Mouse (Mus musculus): ENCODE measurements around the gene Sirt6. TPM values are rescaled to one million over a fixed set of nuclear protein-coding genes. Genes with fewer than 3 reads are reported as not detected.

Sirt6 gene
- polyA plus RNA-seq, 1 experiment from 2014 or later = 24.6 TPM

Other genes starting within 250 kb of the Sirt6 start
- gene Fzr1, start 249.3 kb downstream of the Sirt6 start, polyA plus RNA-seq (2015; fragmentation: Nextera tagmentation; extraction: Ambion mirVana) = 72.2 and 78.1 TPM in 2 replicates
- 69.7 and 73.6 TPM in 2 replicates for gene Dohh, start 243.4 kb downstream of the Sirt6 start, polyA plus RNA-seq (2015; fragmentation: Nextera tagmentation; extraction: Ambion mirVana)
- gene Gm48551, start 243.3 kb downstream of the Sirt6 start, polyA plus RNA-seq (2015; fragmentation: Nextera tagmentation; extraction: Ambion mirVana) = 2.1 and 2.3 TPM in 2 replicates
- 0.82 and 1.1 TPM in 2 replicates for gene Gm48552, start 238.8 kb downstream of the Sirt6 start, polyA plus RNA-seq (2015; fragmentation: Nextera tagmentation; extraction: Ambion mirVana)
- gene Smim24, start 234.7 kb downstream of the Sirt6 start, polyA plus RNA-seq (2015; fragmentation: Nextera tagmentation; extraction: Ambion mirVana) = 2.7 and 3.1 TPM in 2 replicates
- gene Nfic, start 172.2 kb downstream of the Sirt6 start, polyA plus RNA-seq (2015; fragmentation: Nextera tagmentation; extraction: Ambion mirVana) = 56.6 and 57.4 TPM in 2 replicates
- 0.15 and 0.16 TPM in 2 replicates for gene Celf5, start 145.1 kb downstream of the Sirt6 start, polyA plus RNA-seq (2015; fragmentation: Nextera tagmentation; extraction: Ambion mirVana)
- gene Ncln, start 131.4 kb downstream of the Sirt6 start, polyA plus RNA-seq (2015; fragmentation: Nextera tagmentation; extraction: Ambion mirVana) = 51.7 and 53.8 TPM in 2 replicates
- 0.53 and 0.62 TPM in 2 replicates for gene S1pr4, start 127.7 kb downstream of the Sirt6 start, polyA plus RNA-seq (2015; fragmentation: Nextera tagmentation; extraction: Ambion mirVana)
- gene Gna15, start 103.6 kb downstream of the Sirt6 start, polyA plus RNA-seq (2015; fragmentation: Nextera tagmentation; extraction: Ambion mirVana) = 1.5 and 2.0 TPM in 2 replicates
- gene Gna11, start 82.6 kb downstream of the Sirt6 start, polyA plus RNA-seq (2015; fragmentation: Nextera tagmentation; extraction: Ambion mirVana) = 59.0 and 62.7 TPM in 2 replicates
- gene Aes, start 68.3 kb downstream of the Sirt6 start, polyA plus RNA-seq (2015; fragmentation: Nextera tagmentation; extraction: Ambion mirVana) = 629 and 649 TPM in 2 replicates
- 23.4 and 26.4 TPM in 2 replicates for gene Tle2, start 53.2 kb downstream of the Sirt6 start, polyA plus RNA-seq (2015; fragmentation: Nextera tagmentation; extraction: Ambion mirVana)
- gene Tle6, start 26.7 kb downstream of the Sirt6 start, polyA plus RNA-seq (2015; fragmentation: Nextera tagmentation; extraction: Ambion mirVana) = 30.1 and 30.4 TPM in 2 replicates
- 0.44 and 0.64 TPM in 2 replicates for gene BC025920, start 21.5 kb downstream of the Sirt6 start, polyA plus RNA-seq (2015; fragmentation: Nextera tagmentation; extraction: Ambion mirVana)
- gene Ankrd24, start 743 bp upstream of the Sirt6 start, polyA plus RNA-seq (2015; fragmentation: Nextera tagmentation; extraction: Ambion mirVana) = 10.3 and 10.6 TPM in 2 replicates
- 3.1 and 3.4 TPM in 2 replicates for gene Gm10778, start 21.3 kb upstream of the Sirt6 start, polyA plus RNA-seq (2015; fragmentation: Nextera tagmentation; extraction: Ambion mirVana)
- gene Zfp433, start 77.0 kb upstream of the Sirt6 start, polyA plus RNA-seq (2015; fragmentation: Nextera tagmentation; extraction: Ambion mirVana) = 8.3 and 8.9 TPM in 2 replicates
- 4.0 and 4.5 TPM in 2 replicates for gene Gm3055, start 143.4 kb upstream of the Sirt6 start, polyA plus RNA-seq (2015; fragmentation: Nextera tagmentation; extraction: Ambion mirVana)
- 2.2 TPM in 2 replicates for gene Gm4767, start 184.4 kb upstream of the Sirt6 start, polyA plus RNA-seq (2015; fragmentation: Nextera tagmentation; extraction: Ambion mirVana)
- 4.1 and 4.9 TPM in 2 replicates for gene Gm32687, start 236.1 kb upstream of the Sirt6 start, polyA plus RNA-seq (2015; fragmentation: Nextera tagmentation; extraction: Ambion mirVana)

Data from heart, embryonic 13.5 days (tissue).